Mouse (Mus musculus) forebrain, embryonic 13.5 days (tissue): ENCODE data around the gene Hoxb7. TPM values are rescaled to one million over a fixed set of nuclear protein-coding genes. Genes with fewer than 3 reads are reported as not detected.

Experiments
- ATAC-seq: fragments of 200-750 bp; cut with Nextera tagmentation; 2 replicates; pipeline ENCODE4 v1.8.0; 2017
- H3K27ac ChIP-seq: fragments of 300-500 bp; sonication (generic); 2 replicates; pipeline ENCODE4 v1.5.1; 2015; ENCODE audit warnings: inconsistent platforms, mild to moderate bottlenecking, moderate library complexity
- H3K27me3 ChIP-seq: fragments of 300-500 bp; sonication (generic); 2 replicates; pipeline ENCODE4 v1.6.1; 2015; ENCODE audit warnings: mild to moderate bottlenecking, inconsistent platforms
- H3K36me3 ChIP-seq: fragments of 300-500 bp; sonication (generic); 2 replicates; pipeline ENCODE4 v1.6.1; 2015; ENCODE audit warnings: mild to moderate bottlenecking, inconsistent platforms; ENCODE audit not compliant: poor library complexity, severe bottlenecking
- H3K4me1 ChIP-seq: fragments of 300-500 bp; sonication (generic); 2 replicates; pipeline ENCODE4 v1.6.1; 2015; ENCODE audit warnings: inconsistent platforms
- H3K4me2 ChIP-seq: fragments of 300-500 bp; sonication (generic); 2 replicates; pipeline ENCODE4 v1.6.1; 2015; ENCODE audit warnings: inconsistent platforms, mild to moderate bottlenecking, moderate library complexity
- H3K4me3 ChIP-seq: fragments of 300-500 bp; sonication (generic); 2 replicates; pipeline ENCODE4 v1.5.1; 2015; ENCODE audit warnings: mild to moderate bottlenecking, inconsistent platforms
- H3K9ac ChIP-seq: fragments of 300-500 bp; sonication (generic); 2 replicates; pipeline ENCODE4 v1.6.1; 2015; ENCODE audit warnings: mild to moderate bottlenecking, inconsistent platforms
- H3K9me3 ChIP-seq: fragments of 300-500 bp; sonication (generic); replicated peaks from 2 replicates; pipeline ENCODE4 v1.6.1; 2016; ENCODE audit warnings: inconsistent platforms
- WGBS: fragments of 180-500 bp; shearing (Covaris S2); methylation state at CpG from one replicate; pipeline ENCODE4 v1.1.7; 2015; 5-methylcytosine and 5-hydroxymethylcytosine counted together
- polyA plus RNA-seq: library from polyadenylated mRNA; unstranded; fragments of >200 nt; fragmentation: Nextera tagmentation; extraction: Ambion mirVana; gene quantifications from 2 replicates; pipeline ENCODE4 v1.2.1, GENCODE M21; 2015

Gene Hoxb7
- polyA plus RNA-seq, 1 experiment from 2014 or later, result not detected

DNA sequence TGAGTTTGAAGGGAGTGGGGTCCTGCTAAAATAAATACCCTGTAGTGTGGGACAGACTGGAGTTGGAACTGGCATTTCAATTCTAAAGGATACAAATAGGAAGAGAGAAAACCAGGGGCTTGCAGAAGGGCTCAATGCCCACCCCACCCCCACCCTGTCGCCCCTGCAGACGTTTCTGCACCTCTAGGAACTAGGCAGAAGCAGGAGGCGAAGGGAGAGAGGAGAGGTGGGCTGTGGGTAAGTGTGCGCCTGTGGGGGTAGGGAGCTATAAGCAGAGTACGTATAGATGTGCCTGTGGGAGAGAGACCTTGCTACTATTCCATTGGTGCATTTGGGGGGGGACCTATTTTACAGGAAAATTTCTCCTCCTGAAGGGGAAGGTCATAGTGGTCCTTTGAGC is 41.3 kb downstream of the Hoxb7 start:
- Histone ChIP-seq H3K4me3 (no peak overlapping the region), H3K27me3 (peaks cover 100% of the 10 kb centered on the region), H3K36me3 (no peaks in the 10 kb centered on the region), H3K9ac (no peak overlapping the region), H3K4me2 (no peak overlapping the region), H3K9me3 (no peaks in the 10 kb centered on the region), H3K27ac (no peak overlapping the region), H3K4me1 (no peaks in the 10 kb centered on the region)
- WGBS, result 3% methylated on average over 5 of the region's 5 CpGs
- ATAC-seq, result no peak

DNA sequence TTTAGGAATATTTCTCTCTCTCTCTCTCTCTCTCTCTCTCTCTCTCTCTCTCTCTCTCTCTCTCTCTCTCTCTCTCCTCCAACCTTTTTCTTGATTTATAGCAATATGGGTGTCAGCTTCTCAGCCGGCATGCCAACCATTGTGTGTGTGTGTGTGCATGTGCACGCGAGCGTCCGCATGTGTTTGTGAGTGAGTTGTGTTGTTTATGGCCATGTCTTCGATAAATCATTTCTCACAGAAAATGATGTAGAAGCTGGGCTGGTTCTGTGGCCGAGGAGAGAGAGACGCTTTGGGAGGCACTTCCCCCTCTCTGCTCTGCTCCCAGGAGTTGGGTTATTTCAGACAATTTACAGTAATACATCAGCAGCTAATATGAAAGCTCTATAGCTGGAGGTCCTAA is 42.2 kb downstream of the Hoxb7 start:
- ATAC-seq, result no peak
- Histone ChIP-seq H3K4me2 (no peak overlapping the region), H3K27me3 (peaks cover 100% of the 10 kb centered on the region), H3K36me3 (no peaks in the 10 kb centered on the region), H3K27ac (no peak overlapping the region), H3K4me1 (no peaks in the 10 kb centered on the region), H3K9me3 (no peaks in the 10 kb centered on the region), H3K4me3 (no peak overlapping the region), H3K9ac (no peak overlapping the region)
- 4% methylated on average over 8 of the region's 8 CpGs for WGBS

- no peaks in the 10 kb centered on the region for H3K36me3 ChIP-seq
- under 1% methylated on average over 8 of the region's 8 CpGs for WGBS
Measured at GRCm38 (mm10) chr11:96332105-96332504, 45.7 kb downstream of the Hoxb7 start.

DNA sequence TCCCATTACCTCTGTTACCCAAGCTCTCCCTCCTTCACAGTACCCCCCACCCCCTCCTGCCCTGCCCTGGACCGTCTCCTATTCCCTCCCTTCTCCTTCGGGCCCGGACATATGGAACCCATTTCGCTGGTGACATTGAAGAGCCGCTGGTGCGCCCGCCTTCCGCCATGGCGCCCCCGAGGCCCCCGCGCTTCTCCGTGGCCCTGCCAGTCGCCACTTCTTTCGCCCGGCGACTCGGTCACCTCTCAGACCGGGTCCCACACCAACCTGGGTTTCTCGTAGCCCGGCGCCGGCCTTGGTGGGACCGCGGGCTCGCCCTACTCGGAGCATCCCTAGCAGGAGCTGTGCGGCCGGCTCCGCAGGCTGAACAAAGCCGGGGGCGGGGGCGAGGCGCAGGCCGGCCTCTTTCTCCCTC is 46.2 kb downstream of the Hoxb7 start:
- H3K9me3 ChIP-seq, result no peaks in the 10 kb centered on the region
- no peak overlapping the region for H3K27ac ChIP-seq
- no peak overlapping the region for H3K4me2 ChIP-seq
- no peak overlapping the region for H3K9ac ChIP-seq
- peaks cover 100% of the 10 kb centered on the region for H3K27me3 ChIP-seq
- WGBS, result under 1% methylated on average over 35 of the region's 35 CpGs
- ATAC-seq, result no peak
- H3K36me3 ChIP-seq, result no peaks in the 10 kb centered on the region
- H3K4me3 ChIP-seq, result no peak overlapping the region
- no peaks in the 10 kb centered on the region for H3K4me1 ChIP-seq

More at GRCm38 (mm10) chr11:96332105-96332504, 45.7 kb downstream of the Hoxb7 start:
- Histone ChIP-seq H3K9ac (no peak overlapping the region), H3K27ac (no peak overlapping the region), H3K4me3 (no peak overlapping the region), H3K4me1 (no peaks in the 10 kb centered on the region), H3K9me3 (no peaks in the 10 kb centered on the region), H3K27me3 (peaks cover 100% of the 10 kb centered on the region), H3K4me2 (no peak overlapping the region)
- ATAC-seq, result no peak

GRCm38 (mm10) chr11:96333241-96334001 is 47.0 kb downstream of the Hoxb7 start:
- ATAC-seq, result no peak
- no peak overlapping the region for H3K27ac ChIP-seq
- H3K4me3 ChIP-seq, result no peak overlapping the region
- H3K36me3 ChIP-seq, result no peaks in the 10 kb centered on the region
- no peaks in the 10 kb centered on the region for H3K9me3 ChIP-seq
- H3K4me1 ChIP-seq, result no peaks in the 10 kb centered on the region
- H3K4me2 ChIP-seq, result no peak overlapping the region
- peaks cover 100% of the 10 kb centered on the region for H3K27me3 ChIP-seq
- WGBS, result 2% methylated on average over 17 of the region's 17 CpGs
- no peak overlapping the region for H3K9ac ChIP-seq

- WGBS, result 0% methylated on average over 2 of the region's 2 CpGs
- Histone ChIP-seq H3K4me2 (no peak overlapping the region), H3K9me3 (no peaks in the 10 kb centered on the region), H3K27me3 (peaks cover 100% of the 10 kb centered on the region), H3K27ac (no peak overlapping the region), H3K9ac (no peak overlapping the region), H3K4me1 (no peaks in the 10 kb centered on the region), H3K36me3 (no peaks in the 10 kb centered on the region), H3K4me3 (no peak overlapping the region)
- no peak for ATAC-seq
Measured at GRCm38 (mm10) chr11:96334002-96334364, 47.6 kb downstream of the Hoxb7 start.

DNA sequence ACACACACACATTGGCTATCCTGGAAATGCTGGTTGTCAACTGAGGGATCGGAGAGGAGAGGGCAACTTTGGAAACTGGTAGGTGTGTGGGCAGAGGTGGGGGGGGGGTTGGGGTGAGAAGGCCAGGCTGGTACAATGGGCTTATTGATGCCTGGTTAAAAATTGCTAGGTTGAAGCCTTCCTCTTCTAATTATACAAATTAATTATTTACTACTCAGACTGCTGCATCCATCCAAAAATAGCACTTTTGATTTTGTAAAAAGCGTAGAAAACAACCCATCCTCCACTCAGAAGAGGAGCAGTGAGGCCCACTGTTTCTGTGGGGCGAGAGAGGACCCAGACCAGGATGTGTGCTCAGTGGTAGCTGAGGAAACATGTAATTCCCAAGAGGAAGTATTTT is 48.6 kb downstream of the Hoxb7 start:
- Histone ChIP-seq H3K36me3 (no peaks in the 10 kb centered on the region), H3K4me2 (no peak overlapping the region), H3K9ac (no peak overlapping the region), H3K27me3 (peaks cover 100% of the 10 kb centered on the region), H3K4me1 (no peaks in the 10 kb centered on the region), H3K4me3 (no peak overlapping the region), H3K27ac (no peak overlapping the region), H3K9me3 (no peaks in the 10 kb centered on the region)
- ATAC-seq, result no peak
- WGBS, result 14% methylated on average over 3 of the region's 3 CpGs

GRCm38 (mm10) chr11:96336597-96336996 is 50.2 kb downstream of the Hoxb7 start:
- no peaks in the 10 kb centered on the region for H3K9me3 ChIP-seq
- no peak for ATAC-seq
- 0% methylated on average over 2 of the region's 2 CpGs for WGBS
- H3K4me2 ChIP-seq, result no peak overlapping the region
- H3K36me3 ChIP-seq, result no peaks in the 10 kb centered on the region
- peaks cover 100% of the 10 kb centered on the region for H3K27me3 ChIP-seq
- H3K9ac ChIP-seq, result no peak overlapping the region
- H3K4me3 ChIP-seq, result no peak overlapping the region
- no peak overlapping the region for H3K27ac ChIP-seq
- H3K4me1 ChIP-seq, result no peaks in the 10 kb centered on the region

GRCm38 (mm10) chr11:96337026-96337425 is 50.6 kb downstream of the Hoxb7 start:
- Histone ChIP-seq H3K36me3 (no peaks in the 10 kb centered on the region), H3K9me3 (no peaks in the 10 kb centered on the region), H3K27me3 (peaks cover 100% of the 10 kb centered on the region), H3K27ac (no peak overlapping the region), H3K4me2 (no peak overlapping the region), H3K9ac (no peak overlapping the region), H3K4me3 (no peak overlapping the region), H3K4me1 (no peaks in the 10 kb centered on the region)
- under 1% methylated on average over 6 of the region's 6 CpGs for whole genome bisulfite sequencing
- no peak for ATAC-seq

DNA sequence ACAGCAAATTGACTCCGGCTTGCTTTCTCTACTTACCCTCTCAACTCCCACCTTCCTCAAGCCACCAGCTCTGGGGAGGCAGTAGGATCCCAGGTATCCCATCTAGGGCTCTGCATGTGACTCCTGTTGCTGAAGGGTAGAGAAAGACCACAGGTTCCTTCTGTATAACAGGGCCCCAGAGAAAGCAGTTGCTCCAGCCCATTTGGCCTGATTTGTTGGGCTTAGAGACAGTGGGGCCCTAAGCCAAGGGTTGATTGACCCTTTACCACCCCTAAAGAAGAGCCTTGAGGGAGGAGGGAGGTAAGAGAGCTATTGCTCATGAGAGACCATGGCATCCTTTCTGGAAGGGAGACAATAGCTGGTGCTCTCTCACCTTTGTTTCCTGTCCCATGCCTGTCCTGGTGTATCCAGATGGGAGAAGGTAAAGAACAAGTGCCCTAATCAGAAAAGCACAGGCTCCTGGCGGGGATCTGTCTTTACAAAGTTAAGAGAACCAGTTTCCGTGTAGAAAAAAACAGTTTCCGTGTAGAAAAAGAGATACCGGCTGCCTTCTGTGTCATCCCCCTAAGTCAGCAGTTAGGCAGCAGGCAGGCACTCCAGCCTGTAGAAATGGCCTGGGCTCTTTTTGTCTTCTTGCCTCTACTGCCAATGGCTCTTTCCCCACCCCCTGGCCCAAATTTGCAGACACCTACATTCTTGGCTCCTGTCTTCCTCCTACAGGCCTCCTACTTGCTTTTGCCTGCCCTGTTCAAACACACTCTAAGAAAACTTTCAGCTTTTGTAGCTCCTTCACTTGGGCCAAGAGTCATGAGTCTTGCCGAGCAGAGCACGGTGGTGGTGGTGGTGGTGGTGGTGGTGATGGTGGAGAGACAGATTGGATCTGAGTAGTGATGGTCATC is 52.8 kb downstream of the Hoxb7 start:
- Histone ChIP-seq H3K27ac (no peak overlapping the region), H3K36me3 (no peaks in the 10 kb centered on the region), H3K9me3 (no peaks in the 10 kb centered on the region), H3K4me3 (no peak overlapping the region), H3K9ac (no peak overlapping the region), H3K27me3 (peaks cover 100% of the 10 kb centered on the region), H3K4me2 (no peak overlapping the region), H3K4me1 (no peaks in the 10 kb centered on the region)
- 6% methylated on average over 7 of the region's 7 CpGs for WGBS
- no peak for ATAC-seq
